Mouse (Mus musculus) induced T-regulatory cell, adult 2 months (primary cell): ENCODE measurements around the gene Ilvbl.
"Not testable (repeated sequence)": the region's sequence is repeated elsewhere in the genome, so short reads cannot be mapped to it uniquely, and the experiment has no call there.

ENCODE experiments used
- DNase-seq: peaks from one replicate; pipeline ENCODE4 v3.0.0-alpha.2; 2012; ENCODE audit warnings: low read depth

Gene Ilvbl

GRCm38 (mm10) chr10:78591406-78592328 is 17.5 kb downstream of the Ilvbl start, which contains the start of gene Syde1:
Gene Syde1 (minus strand): TSS chr10:78591964.
- DNase-seq, result peak; percentile 37

- DNase-seq, result no peak
Observed at GRCm38 (mm10) chr10:78592856-78593379, 18.8 kb downstream of the Ilvbl start.

- no peak for DNase-seq
Observed at GRCm38 (mm10) chr10:78593736-78594135, 19.6 kb downstream of the Ilvbl start.

- no peak for DNase-seq
Observed at GRCm38 (mm10) chr10:78594157-78594556, 20.0 kb downstream of the Ilvbl start.

- DNase-seq, result peak; percentile 59
Observed at GRCm38 (mm10) chr10:78594566-78594965, 20.4 kb downstream of the Ilvbl start.

- DNase-seq, result no peak
Observed at GRCm38 (mm10) chr10:78599865-78600264, 25.7 kb downstream of the Ilvbl start.

GRCm38 (mm10) chr10:78605080-78605479 is 30.9 kb downstream of the Ilvbl start:
- DNase-seq, result peak; percentile 68

- no peak for DNase-seq
Observed at GRCm38 (mm10) chr10:78607602-78608001, 33.5 kb downstream of the Ilvbl start.

GRCm38 (mm10) chr10:78617974-78618373 is 43.8 kb downstream of the Ilvbl start, which contains the start of gene Olfr1357:
Gene Olfr1357 (minus strand): TSS chr10:78618074.
- DNase-seq, result no peak

GRCm38 (mm10) chr10:78623143-78623542 is 49.0 kb downstream of the Ilvbl start:
- DNase-seq, result not testable (repeated sequence)

GRCm38 (mm10) chr10:78630194-78630593 is 56.0 kb downstream of the Ilvbl start:
- DNase-seq, result no peak

- DNase-seq, result peak; percentile 34
Observed at GRCm38 (mm10) chr10:78632311-78632710, 58.2 kb downstream of the Ilvbl start.
